Mouse (Mus musculus): ENCODE measurements around the gene Pla2g5. TPM values are rescaled to one million over a fixed set of nuclear protein-coding genes. Genes with fewer than 3 reads are reported as not detected.
A peak's percentile ranks its signal among the peaks of the same experiment; 100 is the strongest.

Pla2g5 gene
- polyA plus RNA-seq, 1 experiment = 0.94 TPM

GRCm38 (mm10) chr4:138878783-138879182, 15.5 kb upstream of the Pla2g5 start:
- TF ChIP-seq CTCF (IDR thresholded peaks at IDR 0.05; ENCODE audit: borderline replicate concordance, extremely low read depth, insufficient read depth, insufficient read length) (no peak), POLR2A (IDR thresholded peaks at IDR 0.05; ENCODE audit: borderline replicate concordance, extremely low read depth, insufficient read depth, insufficient read length, poor library complexity, severe bottlenecking) (no peak)
- no peak for DNase-seq (ENCODE audit: low read depth)

GRCm38 (mm10) chr4:138877731-138878130, 14.4 kb upstream of the Pla2g5 start, which contains the start of gene Pla2g2e:
Gene Pla2g2e (plus strand): TSS chr4:138877942.
- no peak for TF ChIP-seq POLR2A (IDR thresholded peaks at IDR 0.05; ENCODE audit: borderline replicate concordance, extremely low read depth, insufficient read depth, insufficient read length, poor library complexity, severe bottlenecking)
- no peak for TF ChIP-seq CTCF (IDR thresholded peaks at IDR 0.05; ENCODE audit: borderline replicate concordance, extremely low read depth, insufficient read depth, insufficient read length)
- DNase-seq (ENCODE audit: low read depth) = no peak

GRCm38 (mm10) chr4:138875986-138876385, 12.7 kb upstream of the Pla2g5 start:
- TF ChIP-seq POLR2A (IDR thresholded peaks at IDR 0.05; ENCODE audit: borderline replicate concordance, extremely low read depth, insufficient read depth, insufficient read length, poor library complexity, severe bottlenecking) = no peak
- TF ChIP-seq CTCF (IDR thresholded peaks at IDR 0.05; ENCODE audit: borderline replicate concordance, extremely low read depth, insufficient read depth, insufficient read length) = no peak

GRCm38 (mm10) chr4:138875275-138875674, 12.0 kb upstream of the Pla2g5 start:
- peak; percentile 39 for DNase-seq (ENCODE audit: low read depth)

More at GRCm38 (mm10) chr4:138875986-138876385, 12.7 kb upstream of the Pla2g5 start:
- no peak for DNase-seq (ENCODE audit: low read depth)

- no peak for DNase-seq (ENCODE audit: low read depth)
- TF ChIP-seq POLR2A (IDR thresholded peaks at IDR 0.05; ENCODE audit: borderline replicate concordance, extremely low read depth, insufficient read depth, insufficient read length, poor library complexity, severe bottlenecking) (no peak), CTCF (IDR thresholded peaks at IDR 0.05; ENCODE audit: borderline replicate concordance, extremely low read depth, insufficient read depth, insufficient read length) (no peak)
Measured at GRCm38 (mm10) chr4:138873864-138874263, 10.6 kb upstream of the Pla2g5 start, which contains the start of gene Gm13030. Gene Gm13030 (minus strand): TSS chr4:138873964.

- TF ChIP-seq POLR2A (IDR thresholded peaks at IDR 0.05; ENCODE audit: borderline replicate concordance, extremely low read depth, insufficient read depth, insufficient read length, poor library complexity, severe bottlenecking) = no peak
- TF ChIP-seq CTCF (IDR thresholded peaks at IDR 0.05; ENCODE audit: borderline replicate concordance, extremely low read depth, insufficient read depth, insufficient read length) = no peak
Measured at GRCm38 (mm10) chr4:138868666-138869065, 5.4 kb upstream of the Pla2g5 start.

GRCm38 (mm10) chr4:138866413-138866812, 3.1 kb upstream of the Pla2g5 start:
- peak; percentile 83 for TF ChIP-seq CTCF (IDR thresholded peaks at IDR 0.05; ENCODE audit: borderline replicate concordance, extremely low read depth, insufficient read depth, insufficient read length)
- no peak for TF ChIP-seq POLR2A (IDR thresholded peaks at IDR 0.05; ENCODE audit: borderline replicate concordance, extremely low read depth, insufficient read depth, insufficient read length, poor library complexity, severe bottlenecking)
- DNase-seq (ENCODE audit: low read depth) = peak; percentile 80

More at GRCm38 (mm10) chr4:138868666-138869065, 5.4 kb upstream of the Pla2g5 start:
- no peak for DNase-seq (ENCODE audit: low read depth)

- TF ChIP-seq POLR2A (IDR thresholded peaks at IDR 0.05; ENCODE audit: borderline replicate concordance, extremely low read depth, insufficient read depth, insufficient read length, poor library complexity, severe bottlenecking) (no peak), CTCF (IDR thresholded peaks at IDR 0.05; ENCODE audit: borderline replicate concordance, extremely low read depth, insufficient read depth, insufficient read length) (no peak)
- no peak for DNase-seq (ENCODE audit: low read depth)
Measured at GRCm38 (mm10) chr4:138865991-138866390, 2.7 kb upstream of the Pla2g5 start.

GRCm38 (mm10) chr4:138865092-138865491, 1.8 kb upstream of the Pla2g5 start:
- DNase-seq (ENCODE audit: low read depth) = no peak
- TF ChIP-seq CTCF (IDR thresholded peaks at IDR 0.05; ENCODE audit: borderline replicate concordance, extremely low read depth, insufficient read depth, insufficient read length) (no peak), POLR2A (IDR thresholded peaks at IDR 0.05; ENCODE audit: borderline replicate concordance, extremely low read depth, insufficient read depth, insufficient read length, poor library complexity, severe bottlenecking) (no peak)

GRCm38 (mm10) chr4:138859728-138860127, 3.6 kb downstream of the Pla2g5 start:
- TF ChIP-seq POLR2A (IDR thresholded peaks at IDR 0.05; ENCODE audit: borderline replicate concordance, extremely low read depth, insufficient read depth, insufficient read length, poor library complexity, severe bottlenecking) (no peak), CTCF (IDR thresholded peaks at IDR 0.05; ENCODE audit: borderline replicate concordance, extremely low read depth, insufficient read depth, insufficient read length) (peak; percentile 78)
- DNase-seq (ENCODE audit: low read depth) = peak; percentile 91

- DNase-seq (ENCODE audit: low read depth) = peak; percentile 88
- TF ChIP-seq CTCF (IDR thresholded peaks at IDR 0.05; ENCODE audit: borderline replicate concordance, extremely low read depth, insufficient read depth, insufficient read length) = peak; percentile 68
- no peak for TF ChIP-seq POLR2A (IDR thresholded peaks at IDR 0.05; ENCODE audit: borderline replicate concordance, extremely low read depth, insufficient read depth, insufficient read length, poor library complexity, severe bottlenecking)
Measured at GRCm38 (mm10) chr4:138859245-138859644, 4.0 kb downstream of the Pla2g5 start.

- TF ChIP-seq CTCF (IDR thresholded peaks at IDR 0.05; ENCODE audit: borderline replicate concordance, extremely low read depth, insufficient read depth, insufficient read length) = no peak
- TF ChIP-seq POLR2A (IDR thresholded peaks at IDR 0.05; ENCODE audit: borderline replicate concordance, extremely low read depth, insufficient read depth, insufficient read length, poor library complexity, severe bottlenecking) = no peak
- peak; percentile 67 for DNase-seq (ENCODE audit: low read depth)
Measured at GRCm38 (mm10) chr4:138858446-138858845, 4.8 kb downstream of the Pla2g5 start.
